Mouse (Mus musculus) cerebellum, adult 2 months (tissue): ENCODE results near the gene Krt77. TPM values are rescaled to one million over a fixed set of nuclear protein-coding genes. Genes with fewer than 3 reads are reported as not detected.

Source experiments
- DNase-seq, 2 experiments: peaks; one replicate each; pipeline ENCODE4 v3.0.0; 2021
- H3K27ac ChIP-seq: fragments of 200-500 bp; 2 replicates; pipeline ENCODE4 v1.5.1; 2012; ENCODE audit warnings: low read length, control low read depth, inconsistent platforms; ENCODE audit not compliant: insufficient read depth
- H3K27me3 ChIP-seq: fragments of 200-500 bp; 2 replicates; pipeline ENCODE4 v1.6.1; 2012; ENCODE audit warnings: inconsistent platforms, mild to moderate bottlenecking, low read length, moderate library complexity; ENCODE audit not compliant: control insufficient read depth, insufficient read depth
- H3K4me1 ChIP-seq: fragments of 200-500 bp; 2 replicates; pipeline ENCODE4 v1.6.1; 2011; ENCODE audit warnings: low read length; ENCODE audit not compliant: control insufficient read depth, insufficient read depth
- H3K4me3 ChIP-seq: fragments of 200-500 bp; replicated peaks from 2 replicates; pipeline ENCODE3; 2011; ENCODE audit warnings: mild to moderate bottlenecking, low read depth, low read length, control low read depth; ENCODE audit not compliant: insufficient read depth
- CTCF ChIP-seq: fragments of 200-500 bp; IDR thresholded peaks from 2 replicates; pipeline ENCODE4 v1.5.1; 2011; ENCODE audit warnings: low read depth, mild to moderate bottlenecking, control low read depth, low read length, moderate library complexity, borderline replicate concordance; ENCODE audit not compliant: insufficient read depth
- POLR2A ChIP-seq: fragments of 200-500 bp; IDR thresholded peaks from 2 replicates; pipeline ENCODE4 v1.6.1; 2011; ENCODE audit warnings: low read length, control low read depth, borderline replicate concordance; ENCODE audit not compliant: insufficient read depth
- WGBS: fragments of 180-500 bp; shearing (Covaris S2); methylation state at CpG from one replicate; pipeline ENCODE4 v1.1.7; 2018; 5-methylcytosine and 5-hydroxymethylcytosine counted together
- polyA plus RNA-seq: library from polyadenylated mRNA; depleted of rRNA; stranded (reverse); fragments of >200 nt; gene quantifications from 2 replicates; pipeline ENCODE4 v1.2.3, GENCODE M21; 2012

The Krt77 gene
- polyA plus RNA-seq, 1 experiment = 0.26 TPM

GRCm38 (mm10) chr15:101874383-101874782, 4.9 kb upstream of the Krt77 start:
- Histone ChIP-seq H3K27ac (no peak overlapping the region), H3K4me3 (no peak overlapping the region), H3K27me3 (no peaks in the 10 kb centered on the region), H3K4me1 (no peaks in the 10 kb centered on the region)
- TF ChIP-seq CTCF = no peak
- DNase-seq = no peak
- WGBS = 82% methylated on average over 1 of the region's 1 CpGs

GRCm38 (mm10) chr15:101873231-101873630, 3.7 kb upstream of the Krt77 start:
- no peaks in the 10 kb centered on the region for H3K4me1 ChIP-seq
- no peak overlapping the region for H3K27ac ChIP-seq
- WGBS = 49% methylated on average over 4 of the region's 4 CpGs
- no peak overlapping the region for H3K4me3 ChIP-seq
- no peaks in the 10 kb centered on the region for H3K27me3 ChIP-seq
- TF ChIP-seq CTCF = no peak
- TF ChIP-seq POLR2A = no peak
- DNase-seq = no peak

GRCm38 (mm10) chr15:101866754-101867153, 2.8 kb downstream of the Krt77 start:
- no peak overlapping the region for H3K27ac ChIP-seq
- 81% methylated on average over 7 of the region's 7 CpGs for WGBS
- DNase-seq = no peak

GRCm38 (mm10) chr15:101860421-101861130, 8.9 kb downstream of the Krt77 start:
- H3K4me3 ChIP-seq = no peak overlapping the region
- no peak overlapping the region for H3K27ac ChIP-seq

More at GRCm38 (mm10) chr15:101866754-101867153, 2.8 kb downstream of the Krt77 start:
- TF ChIP-seq POLR2A = no peak
- no peak for TF ChIP-seq CTCF
- H3K4me3 ChIP-seq = no peak overlapping the region
- H3K4me1 ChIP-seq = no peaks in the 10 kb centered on the region
- H3K27me3 ChIP-seq = no peaks in the 10 kb centered on the region

GRCm38 (mm10) chr15:101859735-101860170, 9.8 kb downstream of the Krt77 start:
- 0% methylated on average over 24 of the region's 33 CpGs for WGBS
- Histone ChIP-seq H3K4me1 (peaks cover 11% of the 10 kb centered on the region; the same call in 1 of the 2 replicates), H3K4me3 (peak overlapping the region; percentile 33), H3K27ac (no peak overlapping the region), H3K27me3 (peaks cover 3% of the 10 kb centered on the region; the same call in 1 of the 2 replicates)
- peak in 1 of 2 experiments; percentile 31 for DNase-seq
- TF ChIP-seq CTCF (no peak), POLR2A (no peak)

More at GRCm38 (mm10) chr15:101860421-101861130, 8.9 kb downstream of the Krt77 start:
- 54% methylated on average over 13 of the region's 13 CpGs for WGBS
- Histone ChIP-seq H3K4me1 (peaks cover 11% of the 10 kb centered on the region; the same call in 1 of the 2 replicates), H3K27me3 (peaks cover 3% of the 10 kb centered on the region; the same call in 1 of the 2 replicates)
- no peak for DNase-seq
- no peak for TF ChIP-seq POLR2A
- peak; percentile 43; the same call in 1 of the 2 replicates for TF ChIP-seq CTCF

- no peak for TF ChIP-seq CTCF
- no peak for TF ChIP-seq POLR2A
- H3K27me3 ChIP-seq = peaks cover 3% of the 10 kb centered on the region; the same call in 1 of the 2 replicates
- H3K4me3 ChIP-seq = no peak overlapping the region
- WGBS = 34% methylated on average over 11 of the region's 11 CpGs
- DNase-seq = no peak
- H3K4me1 ChIP-seq = peaks cover 11% of the 10 kb centered on the region; the same call in 1 of the 2 replicates
- no peak overlapping the region for H3K27ac ChIP-seq
These were observed 10.7 kb downstream of the Krt77 start for GRCm38 (mm10) chr15:101858673-101859425.

GRCm38 (mm10) chr15:101856696-101857095, 12.8 kb downstream of the Krt77 start:
- no peak for TF ChIP-seq CTCF
- Histone ChIP-seq H3K4me3 (no peak overlapping the region), H3K27me3 (peaks cover 3% of the 10 kb centered on the region; the same call in 1 of the 2 replicates), H3K27ac (no peak overlapping the region), H3K4me1 (peaks cover 11% of the 10 kb centered on the region; the same call in 1 of the 2 replicates)
- DNase-seq = peak; percentile 9 to 30
- 24% methylated on average over 5 of the region's 5 CpGs for WGBS
